Mouse (Mus musculus): ENCODE results near the gene Olfr118.
"Not testable (repeated sequence)": the region's sequence is repeated elsewhere in the genome, so short reads cannot be mapped to it uniquely, and the experiment has no call there.

Gene Olfr118

DNA sequence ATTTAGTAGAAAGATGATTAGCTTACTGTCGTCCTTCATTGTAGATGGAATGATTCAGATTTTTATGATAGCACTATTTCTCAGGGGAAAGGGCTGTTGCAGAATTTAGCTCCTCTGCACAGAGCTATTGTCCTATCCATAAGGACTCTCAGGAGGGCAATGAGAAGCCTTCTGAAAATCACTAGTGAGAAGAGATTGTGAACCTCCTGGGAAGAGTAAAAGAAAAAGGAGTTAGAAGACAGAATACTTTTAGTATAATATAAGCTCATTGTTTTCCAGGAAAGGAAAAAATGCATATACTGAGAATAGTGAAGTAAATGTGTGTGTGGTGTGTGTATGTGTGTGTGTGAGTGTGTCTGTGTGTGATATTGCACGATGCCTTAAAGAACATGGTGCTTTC is at the start of gene Olfr118:
Gene Olfr118 (plus strand): TSS at position 301 of the 400 bp plus-strand sequence.
- DNase-seq (ENCODE audit: low spot score in 2 of 2) = no peak

DNA sequence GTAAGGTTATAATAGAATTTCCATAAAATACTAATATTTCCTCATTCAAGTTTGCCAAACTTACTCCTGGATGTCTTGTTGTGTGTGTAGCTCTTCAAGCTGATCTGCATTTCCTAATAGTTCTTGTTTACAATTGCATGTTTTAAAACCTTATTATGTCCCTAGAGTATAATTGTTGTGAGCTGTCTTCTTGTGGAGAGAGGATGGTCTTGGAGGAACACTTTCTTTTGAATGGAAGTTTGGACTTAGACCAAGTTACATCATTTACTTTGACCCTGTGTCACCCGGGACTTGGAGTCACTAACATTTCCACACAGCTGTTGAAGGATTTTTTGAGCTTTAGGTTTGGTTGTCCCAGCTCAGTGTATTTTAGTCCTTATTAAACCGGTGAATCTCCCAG is 39.8 kb upstream of the Olfr118 start, which contains the start of the genes Olfr115 and Olfr116:
Gene Olfr115 (minus strand): TSS at position 101 of the 400 bp plus-strand sequence.
Gene Olfr116 (minus strand): TSS at position 191 of the 400 bp plus-strand sequence.
- no peak for DNase-seq (ENCODE audit: low spot score in 2 of 2)

DNA sequence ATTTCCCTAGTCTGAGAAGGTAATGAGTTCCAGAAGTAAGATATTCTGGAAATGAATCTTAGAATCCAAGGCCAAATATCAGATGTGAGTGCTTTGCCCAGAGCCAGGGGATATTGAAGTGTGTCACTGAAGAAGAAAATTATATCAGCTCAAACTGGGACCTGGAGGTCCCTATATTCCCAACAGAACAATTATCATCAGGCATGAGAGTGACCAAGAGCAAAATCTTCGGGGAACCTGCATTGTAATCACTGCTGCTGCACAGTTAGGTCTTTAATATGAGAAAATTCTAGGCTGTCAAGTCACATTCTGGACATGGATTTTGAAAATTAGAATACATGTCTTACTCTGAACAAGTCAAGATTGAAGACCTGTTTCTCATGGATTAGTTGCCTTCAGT is 3.1 kb upstream of the Olfr118 start, which contains the start of gene Olfr117:
Gene Olfr117 (minus strand): TSS at position 101 of the 400 bp plus-strand sequence.
- DNase-seq (ENCODE audit: low spot score in 2 of 2) = no peak

DNA sequence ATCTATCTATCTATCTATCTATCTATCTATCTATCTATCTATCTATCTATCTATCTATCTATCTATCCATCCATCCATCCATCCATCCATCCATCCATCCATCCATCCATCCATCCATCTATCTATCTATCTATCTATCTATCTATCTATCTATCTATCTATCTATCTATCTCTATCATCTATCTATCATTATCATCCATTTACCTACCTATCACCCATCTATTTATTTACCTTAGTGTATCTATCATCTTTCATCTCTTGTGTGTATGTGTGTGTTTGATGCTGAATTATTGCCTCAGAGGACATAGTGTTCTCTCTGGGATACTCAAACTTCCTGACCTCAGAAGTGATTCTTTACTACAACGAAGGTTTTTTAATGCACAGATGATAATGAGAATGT is 29.5 kb downstream of the Olfr118 start, which contains the start of gene Olfr119:
Gene Olfr119 (plus strand): TSS at position 301 of the 400 bp plus-strand sequence.
- not testable (repeated sequence) for DNase-seq (ENCODE audit: low spot score in 2 of 2)

GRCm38 (mm10) chr17:37721508-37721907 is 54.7 kb downstream of the Olfr118 start, which contains the start of gene Olfr120:
Gene Olfr120 (plus strand): TSS chr17:37721808.
- DNase-seq (ENCODE audit: low spot score in 2 of 2) = no peak
